8 mouse cellular contexts compared by ENCODE assay signal in genomic region chr2:26039951-26040350, GRCm38 (mm10). TPM values are rescaled to one million over a fixed set of nuclear protein-coding genes. Genes with fewer than 3 reads are reported as not detected.
A peak's percentile ranks its signal among the peaks of the same experiment; 100 is the strongest.
DNase-seq lines count a peak whose midpoint lies in the region; ATAC-seq and TF ChIP-seq lines count a peak whose summit lies in the region.
"Had no signal": no experiment of that assay in that cellular context is flagged by ENCODE, and none has a peak within 500 bp of the region (broad histone marks: within the 10 kb centered on the region; RNA-seq: fewer than 3 reads in every experiment).

No protein-coding gene starts in this region.

- H3K9me3 ChIP-seq in kidney, embryonic 14.5 days (ENCODE audit: control insufficient read depth, low read length), result no peaks in the 10 kb centered on the region
- H3K9me3 ChIP-seq in liver, embryonic 11.5 days (ENCODE audit: control insufficient read depth, low read length), result no peaks in the 10 kb centered on the region

- TF ChIP-seq CTCF in brain, embryonic 14.5 days (IDR thresholded peaks at IDR 0.05; ENCODE audit: borderline replicate concordance, extremely low read depth, insufficient read depth, insufficient read length), result no peak

- H3K36me3 ChIP-seq in kidney, embryonic 14.5 days (ENCODE audit: control insufficient read depth, insufficient read depth, low read length), result no peaks in the 10 kb centered on the region
- no peaks in the 10 kb centered on the region for H3K36me3 ChIP-seq in liver, embryonic 11.5 days (ENCODE audit: control insufficient read depth, insufficient read depth, low read length)

- TF ChIP-seq POLR2A in brain, embryonic 14.5 days (IDR thresholded peaks at IDR 0.05; ENCODE audit: borderline replicate concordance, extremely low read depth, insufficient read depth, insufficient read length, poor library complexity, severe bottlenecking), result no peak

- H3K27ac ChIP-seq in kidney, embryonic 14.5 days (ENCODE audit: low read depth, low read length), result no peak overlapping the region
- no peak overlapping the region for H3K27ac ChIP-seq in liver, embryonic 11.5 days (ENCODE audit: low read depth, low read length)
- H3K27ac ChIP-seq: liver, embryonic 14.5 days had no signal

- no peaks in the 10 kb centered on the region for H3K27me3 ChIP-seq in kidney, embryonic 14.5 days (ENCODE audit: control insufficient read depth, insufficient read depth, low read length)
- no peaks in the 10 kb centered on the region for H3K27me3 ChIP-seq in liver, embryonic 11.5 days (replicated peaks; ENCODE audit: control insufficient read depth, insufficient read depth, low read length)

- intact Hi-C loops in left cerebral cortex, postnatal 4 days (cut with DNase I), result no loop called here

- H3K4me3 ChIP-seq in kidney, embryonic 14.5 days (ENCODE audit: low read length), result no peak overlapping the region
- H3K4me3 ChIP-seq in liver, embryonic 11.5 days (ENCODE audit: low read depth, low read length), result no peak overlapping the region

- peaks cover 6% of the 10 kb centered on the region for H3K4me1 ChIP-seq in kidney, embryonic 14.5 days (ENCODE audit: control insufficient read depth, insufficient read depth, low read length)
- peaks cover 39% of the 10 kb centered on the region for H3K4me1 ChIP-seq in liver, embryonic 11.5 days (replicated peaks; ENCODE audit: control insufficient read depth, insufficient read depth, low read length)

- no peak overlapping the region for H3K4me2 ChIP-seq in kidney, embryonic 14.5 days (replicated peaks; ENCODE audit: low read depth, low read length)
- no peak overlapping the region for H3K4me2 ChIP-seq in liver, embryonic 11.5 days

- H3K9ac ChIP-seq in kidney, embryonic 14.5 days (ENCODE audit: low read depth, low read length), result no peak overlapping the region
- no peak overlapping the region for H3K9ac ChIP-seq in liver, embryonic 11.5 days (ENCODE audit: low read depth, low read length)
- H3K9ac ChIP-seq: liver, embryonic 14.5 days had no signal

- ATAC-seq in kidney, embryonic 14.5 days (ENCODE audit: low FRiP score, low TSS enrichment), result no peak
- no peak for ATAC-seq in liver, embryonic 11.5 days (replicated peaks; ENCODE audit: low FRiP score)
- no peak for ATAC-seq in megakaryocyte progenitor cell, adult 5-6 weeks (replicated peaks; ENCODE audit: poor library complexity)

- WGBS in kidney, embryonic 14.5 days, result 55% methylated on average over 14 of the region's 14 CpGs
- WGBS in liver, embryonic 11.5 days, result 57% methylated on average over 14 of the region's 14 CpGs

- peak; percentile 27 to 44 for DNase-seq in kidney, postnatal 36 days
- peak; percentile 83 for DNase-seq in brain, embryonic 14.5 days (ENCODE audit: low read depth)
- peak; percentile 62 to 73 for DNase-seq in cerebellum, postnatal 36 days
- peak; percentile 94 for DNase-seq in left cerebral cortex, postnatal 4 days
- DNase-seq in liver, embryonic 11.5 days (ENCODE audit: low spot score), result no peak

RNA-seq across cellular contexts. Expression of gene Ubac1, which starts 18.4 kb away (rescaled TPM):
- polyA plus RNA-seq in kidney, embryonic 14.5 days (2014; fragmentation: Nextera tagmentation; extraction: Ambion mirVana), result 80.0 and 94.3 TPM in 2 replicates
- 95.7 and 96.3 TPM in 2 replicates for polyA plus RNA-seq in brain, embryonic 14.5 days (2012; rRNA removed)
- total RNA-seq in left cerebral cortex, postnatal 4 days (2021), result 10 to 100 TPM; 90.5 to 92.0 TPM
- 290 and 303 TPM in 2 replicates for polyA plus RNA-seq in liver, embryonic 11.5 days (2014; fragmentation: Nextera tagmentation; extraction: Ambion mirVana)
- total RNA-seq in megakaryocyte progenitor cell, adult 5-6 weeks (2015), result 62.2 and 62.7 TPM in 2 replicates
- total RNA-seq in megakaryocyte progenitor cell, adult 5-6 weeks (2017), result 34.4 and 44.1 TPM in 2 replicates

RNA-seq across cellular contexts. Expression of gene Camsap1, which starts 56.9 kb away (rescaled TPM):
- 12.6 and 24.8 TPM in 2 replicates for polyA plus RNA-seq in kidney, embryonic 14.5 days (2014; fragmentation: Nextera tagmentation; extraction: Ambion mirVana)
- 32.6 and 71.2 TPM in 2 replicates for polyA plus RNA-seq in brain, embryonic 14.5 days (2012; rRNA removed)
- total RNA-seq in left cerebral cortex, postnatal 4 days (2021), result 100 to 1,000 TPM; 195 to 203 TPM
- 14.2 and 14.5 TPM in 2 replicates for polyA plus RNA-seq in liver, embryonic 11.5 days (2014; fragmentation: Nextera tagmentation; extraction: Ambion mirVana)
- 12.5 and 13.2 TPM in 2 replicates for total RNA-seq in megakaryocyte progenitor cell, adult 5-6 weeks (2015)
- 7.9 and 14.2 TPM in 2 replicates for total RNA-seq in megakaryocyte progenitor cell, adult 5-6 weeks (2017)
